Mouse (Mus musculus): ENCODE measurements around the gene Ttbk2.

- TF ChIP-seq EP300 (IDR thresholded peaks at IDR 0.05; ENCODE audit: insufficient read depth, low read depth, low read length) (no peak), CTCF (IDR thresholded peaks at IDR 0.05) (no peak)
These were observed 668 bp downstream of the Ttbk2 start, which contains the start of gene Cdan1 for GRCm38 (mm10) chr2:120849449-120850423.
